Mouse (Mus musculus): Measurements from ENCODE around the gene Vbp1. TPM values are rescaled to one million over a fixed set of nuclear protein-coding genes. Genes with fewer than 3 reads are reported as not detected.

The Vbp1 gene
- total RNA-seq (2017), result 149 and 163 TPM in 2 replicates

- ATAC-seq (replicated peaks; ENCODE audit: low read depth, poor library complexity, severe bottlenecking), result peak; percentile 100
Measured at GRCm38 (mm10) chrX:75514179-75514972, at the start of gene Vbp1. Gene Vbp1, plus strand, starts transcription at chrX:75514299.

- ATAC-seq (replicated peaks; ENCODE audit: low read depth, poor library complexity, severe bottlenecking), result peak; percentile 99
Measured at GRCm38 (mm10) chrX:75475182-75475644, 38.9 kb upstream of the Vbp1 start.

GRCm38 (mm10) chrX:75489886-75490285 is 24.2 kb upstream of the Vbp1 start:
- ATAC-seq (replicated peaks; ENCODE audit: low read depth, poor library complexity, severe bottlenecking), result no peak

GRCm38 (mm10) chrX:75513787-75514178 is 316 bp upstream of the Vbp1 start:
- ATAC-seq (replicated peaks; ENCODE audit: low read depth, poor library complexity, severe bottlenecking), result no peak; the same call in 1 of the 2 replicates

DNA sequence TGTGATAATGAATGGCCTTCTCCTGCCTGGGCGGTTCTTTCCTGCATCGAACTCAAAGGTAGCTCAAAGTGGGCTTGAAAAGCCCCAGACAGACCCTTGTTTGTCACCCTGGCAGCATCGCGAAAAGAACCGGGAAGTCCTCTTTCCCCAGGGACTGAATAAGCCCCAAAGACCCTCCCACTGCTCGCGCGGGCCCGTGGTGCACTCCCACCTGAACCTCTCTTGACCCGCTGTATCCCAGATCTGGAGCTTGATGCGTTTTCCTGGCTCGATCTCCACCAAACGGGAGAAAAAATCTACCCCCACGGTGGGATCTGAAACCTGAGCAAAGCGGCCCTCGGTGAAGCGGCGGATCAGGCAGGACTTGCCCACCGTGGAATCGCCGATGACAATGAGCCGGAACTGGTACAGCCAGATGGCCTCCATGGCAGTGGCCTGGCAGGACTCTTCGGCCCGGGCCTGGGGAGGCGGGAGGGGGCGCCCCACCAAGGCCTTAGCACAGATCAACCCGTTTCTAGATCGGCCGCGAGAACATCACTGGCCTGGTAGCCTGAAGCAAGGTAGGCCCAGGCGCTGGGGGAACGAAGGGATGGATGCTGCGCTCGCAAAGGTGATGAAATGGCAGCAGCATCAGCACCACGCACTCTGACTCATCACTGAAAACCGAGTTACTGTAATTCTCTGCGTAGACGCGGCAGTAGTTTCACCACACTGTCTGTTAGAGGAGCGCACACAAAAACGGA is 63.7 kb downstream of the Vbp1 start, which contains the start of gene Rab39b:
Gene Rab39b, minus strand, starts transcription at position 650 of the 743 bp plus-strand sequence.
- ATAC-seq (replicated peaks; ENCODE audit: low read depth, poor library complexity, severe bottlenecking), result peak; percentile 50

DNA sequence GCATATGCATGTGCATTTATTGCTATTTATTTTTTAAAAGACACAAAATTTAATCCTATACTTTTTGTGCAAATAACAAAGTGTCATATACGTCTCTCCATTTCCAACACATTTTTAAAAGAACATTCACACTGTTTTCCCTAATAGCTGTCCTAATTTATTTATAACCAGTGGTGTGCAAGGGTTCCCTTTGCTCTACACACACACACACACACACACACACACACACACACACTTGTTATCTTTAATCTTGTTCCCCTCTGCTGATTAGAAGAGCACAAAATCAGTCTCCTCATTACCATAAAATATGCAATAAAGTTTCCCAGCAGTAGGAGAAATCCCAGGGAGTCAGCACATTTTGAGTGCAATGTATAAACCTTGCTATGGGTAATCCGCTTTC is 64.4 kb downstream of the Vbp1 start:
- ATAC-seq (replicated peaks; ENCODE audit: low read depth, poor library complexity, severe bottlenecking), result no peak

Other genes with a start within 250 kb of the Vbp1 start
- 74.0 and 116 TPM in 2 replicates for gene Fundc2, start 131.9 kb upstream of the Vbp1 start, total RNA-seq (2017)
- 0.64 and 1.3 TPM in 2 replicates for gene F8, start 131.7 kb upstream of the Vbp1 start, total RNA-seq (2017)
- 5.4 and 13.7 TPM in 2 replicates for gene Cmc4, start 97.7 kb upstream of the Vbp1 start, total RNA-seq (2017)
- 8.3 and 13.1 TPM in 2 replicates for gene Mtcp1, start 97.7 kb upstream of the Vbp1 start, total RNA-seq (2017)
- 34.0 and 41.9 TPM in 2 replicates for gene Brcc3, start 97.7 kb upstream of the Vbp1 start, total RNA-seq (2017)
- not detected in 2 replicates for gene Rab39b, start 63.9 kb downstream of the Vbp1 start, total RNA-seq (2017)